Mouse (Mus musculus): Measurements from ENCODE around the gene Tssk2.

Tssk2 gene

DNA sequence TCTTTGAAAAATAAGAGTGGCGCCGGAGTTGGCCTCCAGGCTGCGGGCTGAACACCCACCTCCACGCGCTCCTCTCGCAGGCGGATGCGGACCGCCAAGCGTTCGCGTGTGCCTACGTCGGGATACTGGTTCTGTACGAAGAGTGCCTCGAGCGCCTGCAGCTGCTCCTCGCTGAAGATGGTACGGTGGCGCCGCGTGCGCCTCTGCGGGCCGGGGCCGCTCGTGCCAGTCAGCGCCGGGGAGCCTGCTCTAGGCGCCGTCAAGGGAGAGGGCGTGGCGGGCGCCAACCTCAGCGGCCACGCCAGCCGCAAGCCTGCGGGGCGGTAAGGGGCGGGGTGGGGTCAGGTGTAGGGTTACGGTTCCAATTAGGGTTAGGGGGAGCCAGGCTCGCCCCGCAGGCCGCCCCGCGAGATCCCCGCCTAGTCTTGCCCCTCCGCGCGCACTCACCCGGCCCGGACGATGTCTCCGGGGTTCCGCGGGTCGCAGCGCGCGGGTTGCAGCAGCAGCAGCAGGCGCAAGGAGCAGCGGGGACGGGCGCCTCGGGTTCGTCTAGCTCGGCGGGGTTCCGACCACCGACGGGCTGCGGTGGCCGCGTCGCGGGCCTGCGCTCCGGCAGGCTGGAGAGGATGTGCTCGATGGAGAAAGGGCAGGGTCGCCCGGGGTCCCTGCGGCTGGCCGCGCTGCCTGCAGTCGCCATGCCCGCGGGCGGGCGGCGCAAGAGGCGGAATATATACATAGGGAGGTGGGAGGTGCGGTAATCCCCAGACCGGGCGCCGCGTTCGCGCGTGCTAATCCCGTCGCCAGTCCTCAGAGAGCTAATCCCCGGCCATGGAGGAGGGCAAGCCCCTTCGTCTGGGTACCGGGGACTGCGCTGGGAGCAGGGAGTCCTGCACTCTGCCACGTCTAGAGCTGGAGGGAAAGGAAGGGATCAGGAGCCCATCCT, 16.1 kb downstream of the Tssk2 start, which contains the start of gene Gsc2:
Gsc2 (minus strand) TSS at position 753 of the 943 bp plus-strand sequence.
- no peak for DNase-seq

DNA sequence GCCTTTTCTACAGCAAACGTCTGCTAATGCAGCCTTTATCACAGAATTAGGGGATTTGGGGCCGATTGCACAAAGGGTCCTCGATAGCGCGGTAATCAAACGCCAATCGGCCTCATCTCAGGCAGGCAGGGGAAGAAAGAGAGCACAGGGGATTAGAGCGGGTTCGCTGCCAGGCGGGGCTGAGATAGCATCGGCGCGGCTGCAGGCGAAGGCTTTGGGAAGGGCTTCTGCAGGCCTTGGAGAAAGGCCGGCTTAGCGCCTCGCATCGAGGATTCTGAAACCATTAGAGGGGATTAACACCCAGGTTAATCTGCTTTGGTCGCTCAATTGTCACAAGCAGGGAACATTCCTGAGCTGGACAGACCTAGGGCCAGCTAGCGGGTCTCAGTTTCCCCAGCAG, 22.1 kb downstream of the Tssk2 start:
- DNase-seq, result no peak

DNA sequence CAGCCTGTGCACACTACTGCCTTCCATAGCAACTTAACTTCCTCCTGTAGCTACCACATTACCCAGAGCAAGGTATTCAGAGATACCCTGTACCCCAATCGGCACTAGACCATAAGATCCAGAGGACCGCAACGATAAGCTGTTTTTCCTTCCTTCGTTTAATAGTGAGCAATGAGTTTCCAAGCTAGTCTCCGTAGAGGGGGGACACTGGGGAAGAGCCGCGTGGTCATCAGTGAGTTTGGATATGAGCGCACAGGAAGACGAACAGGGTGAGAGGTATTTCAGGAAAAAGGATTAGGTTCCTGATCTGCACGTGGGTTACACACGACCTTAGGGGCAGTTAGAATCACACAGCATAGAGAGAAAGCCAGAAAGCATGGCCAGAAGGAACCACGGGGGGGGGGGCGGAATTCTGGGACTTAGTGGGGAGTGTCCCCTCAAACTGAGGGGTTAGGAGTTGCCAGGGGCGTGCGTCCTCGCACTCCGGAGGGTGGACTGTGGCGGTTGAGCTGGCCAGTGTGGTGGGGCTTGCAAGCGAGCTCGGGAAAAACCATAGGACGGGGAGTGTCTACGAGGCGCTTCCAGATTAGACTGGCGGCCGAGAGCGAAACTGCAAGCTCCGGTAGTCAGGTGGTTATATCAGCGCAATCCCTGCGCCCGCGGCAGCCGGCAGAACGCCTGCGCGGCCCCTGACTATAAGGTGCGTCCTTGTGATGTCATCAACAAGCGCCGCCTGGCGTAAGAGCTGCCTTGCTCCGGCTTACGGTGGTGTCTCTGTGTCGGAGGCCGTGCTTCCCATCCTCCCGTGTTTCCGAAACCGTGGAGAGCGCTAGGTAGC, 23.1 kb downstream of the Tssk2 start:
- DNase-seq, result peak; percentile 97

GRCm38 (mm10) chr16:17922163-17922538, 23.7 kb downstream of the Tssk2 start:
- no peak for DNase-seq

GRCm38 (mm10) chr16:17927351-17928082, 29.1 kb downstream of the Tssk2 start:
- peak; percentile 33 for DNase-seq

- peak; percentile 81 for DNase-seq
These were observed 29.7 kb downstream of the Tssk2 start, which contains the start of gene Slc25a1 for GRCm38 (mm10) chr16:17928087-17928580. TSS of gene Slc25a1 (minus strand) at chr16:17928219.

- DNase-seq, result peak; percentile 81
These were observed 30.2 kb downstream of the Tssk2 start for GRCm38 (mm10) chr16:17928627-17929104.

- no peak for DNase-seq
These were observed 30.8 kb downstream of the Tssk2 start for GRCm38 (mm10) chr16:17929211-17929610.

GRCm38 (mm10) chr16:17929631-17930030, 31.2 kb downstream of the Tssk2 start:
- DNase-seq, result no peak

GRCm38 (mm10) chr16:17931906-17932460, 33.5 kb downstream of the Tssk2 start:
- DNase-seq, result no peak

DNA sequence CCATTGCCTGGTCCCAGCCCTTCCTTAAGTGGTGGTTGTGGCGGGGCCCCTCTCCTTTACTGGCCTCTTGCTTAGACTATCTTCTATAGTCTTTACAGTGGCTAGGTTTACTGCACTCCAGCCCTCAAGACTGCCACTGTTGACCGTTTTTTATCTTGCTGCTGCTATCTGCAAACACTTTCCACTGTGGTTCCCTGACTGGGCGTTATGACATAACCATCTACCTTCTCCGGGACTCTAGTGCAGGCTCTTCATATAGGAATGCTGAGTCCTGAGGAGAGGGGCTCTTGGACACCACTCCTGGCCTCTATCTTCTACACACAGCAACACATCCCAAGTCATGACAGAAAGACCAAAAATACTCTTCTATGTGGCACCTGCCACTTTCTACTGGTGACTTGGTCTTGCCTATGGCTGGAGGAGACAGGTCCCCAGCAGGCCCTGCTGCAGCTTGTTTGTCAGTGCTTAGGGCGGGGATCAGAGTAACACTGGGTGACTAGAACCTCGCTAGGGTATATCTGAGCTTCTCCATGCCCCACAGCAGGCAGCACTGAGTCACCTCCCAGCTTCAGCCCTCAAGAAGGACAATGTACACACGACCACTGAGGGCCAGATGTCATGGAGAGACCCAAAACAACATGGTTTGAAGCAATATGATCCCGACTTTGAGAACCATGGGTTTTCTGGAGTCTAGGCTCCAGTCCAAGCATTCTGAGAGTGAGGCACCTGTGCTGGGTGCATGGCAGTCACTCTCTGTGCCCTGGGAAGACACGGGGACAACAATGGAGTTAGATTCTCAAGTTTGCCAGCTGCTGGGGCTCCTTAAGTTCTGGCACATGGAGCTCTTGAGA, 35.4 kb downstream of the Tssk2 start:
- DNase-seq, result no peak

DNA sequence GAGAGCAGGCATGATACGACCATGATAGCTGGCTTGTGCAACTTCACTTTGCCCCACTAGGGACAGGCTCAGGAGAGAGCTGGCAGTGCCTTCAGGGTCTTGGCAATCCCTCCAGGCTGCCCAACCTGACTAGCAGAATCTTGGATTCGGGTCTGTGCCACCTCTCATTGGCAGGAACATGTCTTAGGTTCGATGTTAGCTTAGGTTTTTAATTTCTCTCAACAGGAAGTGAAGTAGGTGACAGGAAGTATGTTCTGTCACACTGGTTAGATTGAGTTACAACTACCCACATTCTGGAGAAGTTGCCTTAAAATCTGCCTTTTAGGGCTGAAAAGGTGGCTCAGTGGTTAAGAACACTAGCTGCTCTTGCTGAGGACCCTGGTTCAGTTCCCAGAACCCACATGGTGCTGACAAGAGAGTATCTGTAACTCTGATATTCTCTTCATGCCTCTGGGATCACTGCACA, 36.0 kb downstream of the Tssk2 start:
- DNase-seq, result no peak

GRCm38 (mm10) chr16:17936776-17937175, 38.3 kb downstream of the Tssk2 start:
- DNase-seq, result peak; percentile 28

DNA sequence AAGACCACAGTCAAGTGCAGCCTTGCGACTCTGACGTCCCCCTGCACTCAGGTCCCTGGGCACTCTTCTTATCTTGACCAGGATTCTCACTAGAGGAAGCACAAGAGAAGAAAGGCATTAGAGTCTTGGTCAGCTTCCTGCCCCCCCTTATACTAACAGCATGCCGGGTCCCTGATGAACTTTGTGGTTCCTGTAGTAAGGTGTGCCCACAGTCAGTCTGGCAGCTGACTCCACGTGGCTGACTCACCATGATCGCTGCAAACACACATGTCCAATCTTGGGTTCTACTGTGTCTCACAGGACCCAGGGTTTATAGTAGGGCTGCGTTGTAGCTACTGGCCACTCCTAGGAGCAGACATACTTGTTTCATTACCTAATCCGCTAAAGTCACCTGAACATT, 39.8 kb downstream of the Tssk2 start:
- no peak for DNase-seq

- peak; percentile 76 for DNase-seq
These were observed 40.4 kb downstream of the Tssk2 start for GRCm38 (mm10) chr16:17938821-17939220.

DNA sequence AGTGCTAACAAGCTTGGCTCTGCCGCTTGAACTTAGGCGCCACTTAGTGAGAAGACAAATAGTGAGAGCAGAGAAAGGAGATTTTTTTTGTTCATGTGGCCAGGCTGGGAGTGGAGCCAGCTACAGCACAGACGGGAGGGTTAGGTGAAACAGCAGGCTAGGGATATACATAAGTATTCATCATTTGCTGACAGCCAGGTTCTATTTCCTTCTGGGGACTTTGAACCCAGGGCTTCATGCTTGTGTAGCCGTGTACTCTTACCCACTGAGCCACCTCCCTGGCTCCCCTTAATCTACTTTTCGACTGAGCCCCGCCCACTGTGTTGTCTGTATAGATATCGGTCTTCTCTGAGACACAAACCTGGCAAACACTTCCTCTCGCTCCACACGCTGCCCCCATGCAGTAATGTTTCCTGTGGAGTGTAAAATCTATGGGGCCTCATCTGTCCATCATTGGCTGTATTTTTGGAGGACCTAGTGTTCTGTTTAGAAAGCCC, 40.9 kb downstream of the Tssk2 start:
- no peak for DNase-seq

DNA sequence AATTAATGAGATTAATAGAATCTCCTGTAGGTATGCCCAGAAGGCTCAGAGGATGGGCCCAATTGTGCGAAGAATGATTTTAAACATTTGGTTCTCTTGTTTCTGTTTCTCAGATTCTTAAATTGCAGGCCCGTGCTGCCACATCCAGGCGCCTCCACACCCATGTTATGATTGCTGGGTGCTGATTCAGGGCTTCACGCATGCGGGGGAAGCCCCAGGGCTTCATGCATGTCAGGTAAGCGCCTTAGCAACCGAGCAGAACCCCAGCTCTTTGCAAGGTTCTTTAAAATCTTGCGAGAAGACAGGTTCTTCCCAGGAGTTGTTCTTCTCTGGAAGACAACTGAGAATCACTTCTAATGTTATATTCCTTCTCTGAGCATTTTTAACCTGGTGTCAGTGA, 45.0 kb downstream of the Tssk2 start:
- no peak for DNase-seq

- DNase-seq, result no peak
These were observed 46.8 kb downstream of the Tssk2 start for GRCm38 (mm10) chr16:17945081-17945831.

DNA sequence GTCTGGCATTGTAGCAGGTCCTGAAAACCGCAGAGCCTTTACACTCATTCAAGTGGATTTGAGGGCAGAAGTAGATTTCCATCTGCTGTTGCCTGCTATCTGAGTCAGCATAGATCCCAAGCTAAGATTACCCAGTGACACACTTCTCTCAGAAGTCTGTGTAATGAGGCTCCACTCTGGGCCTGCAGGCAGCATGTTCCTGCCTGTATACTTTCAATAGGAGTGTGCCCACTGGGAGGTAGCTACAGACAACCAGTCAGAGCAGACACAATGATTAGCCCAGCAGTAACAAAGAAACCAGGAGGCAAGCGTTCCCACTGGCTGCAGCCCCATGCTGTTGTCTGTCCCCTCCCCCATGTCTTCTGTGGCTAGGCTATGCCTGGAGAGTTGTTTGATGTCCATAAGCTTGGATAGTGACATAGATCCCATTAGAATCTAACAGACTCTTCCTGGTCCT, 51.0 kb downstream of the Tssk2 start:
- DNase-seq, result no peak

All from lung, postnatal 14 days (tissue).